Mouse (Mus musculus) forebrain, embryonic 16.5 days (tissue): Measurements from ENCODE around the gene Mtmr12. TPM values are rescaled to one million over a fixed set of nuclear protein-coding genes. Genes with fewer than 3 reads are reported as not detected.

ENCODE experiments used
- ATAC-seq: fragments of 200-750 bp; cut with Nextera tagmentation; 2 replicates; pipeline ENCODE4 v1.8.0; 2017; ENCODE audit warnings: mild to moderate bottlenecking, moderate library complexity
- H3K27ac ChIP-seq: fragments of 300-500 bp; sonication (generic); 2 replicates; pipeline ENCODE4 v1.5.1; 2014; ENCODE audit warnings: low read length, control low read depth
- H3K27me3 ChIP-seq: fragments of 300-500 bp; sonication (generic); replicated peaks from 2 replicates; pipeline ENCODE4 v1.6.1; 2014; ENCODE audit warnings: low read length; ENCODE audit not compliant: control insufficient read depth, insufficient read depth
- H3K36me3 ChIP-seq: fragments of 300-500 bp; sonication (generic); 2 replicates; pipeline ENCODE4 v1.6.1; 2014; ENCODE audit not compliant: control insufficient read depth, insufficient read depth
- H3K4me1 ChIP-seq: fragments of 300-500 bp; sonication (generic); replicated peaks from 2 replicates; pipeline ENCODE4 v1.6.1; 2014; ENCODE audit warnings: low read length; ENCODE audit not compliant: control insufficient read depth, insufficient read depth
- H3K4me2 ChIP-seq: fragments of 300-500 bp; sonication (generic); 2 replicates; pipeline ENCODE4 v1.6.1; 2014; ENCODE audit warnings: mild to moderate bottlenecking, low read length, control low read depth
- H3K4me3 ChIP-seq: fragments of 300-500 bp; sonication (generic); replicated peaks from 2 replicates; pipeline ENCODE4 v1.5.1; 2014; ENCODE audit warnings: mild to moderate bottlenecking, low read length, control low read depth
- H3K9ac ChIP-seq: fragments of 300-500 bp; sonication (generic); replicated peaks from 2 replicates; pipeline ENCODE4 v1.6.1; 2014; ENCODE audit warnings: low read depth, low read length, control low read depth
- H3K9me3 ChIP-seq: fragments of 300-500 bp; sonication (generic); 2 replicates; pipeline ENCODE4 v1.6.1; 2016; ENCODE audit warnings: low read length; ENCODE audit not compliant: control insufficient read depth
- WGBS: fragments of 180-500 bp; shearing (Covaris S2); extraction: QIAGEN DNeasy Blood & Tissue Kit; methylation state at CpG from one replicate; pipeline ENCODE4 v1.1.7; 2014; 5-methylcytosine and 5-hydroxymethylcytosine counted together
- polyA plus RNA-seq: library from polyadenylated mRNA; unstranded; fragments of >200 nt; fragmentation: Nextera tagmentation; extraction: Ambion mirVana; gene quantifications from 2 replicates; pipeline ENCODE4 v1.2.1, GENCODE M21; 2015

Gene Mtmr12
- polyA plus RNA-seq, 1 experiment from 2014 or later, result 10.8 TPM

GRCm38 (mm10) chr15:12243792-12244191, 39.0 kb downstream of the Mtmr12 start:
- no peaks in the 10 kb centered on the region for H3K4me1 ChIP-seq
- H3K27me3 ChIP-seq, result no peaks in the 10 kb centered on the region
- H3K36me3 ChIP-seq, result peaks cover 4% of the 10 kb centered on the region; the same call in 1 of the 2 replicates
- no peak for ATAC-seq
- no peaks in the 10 kb centered on the region for H3K9me3 ChIP-seq
- H3K27ac ChIP-seq, result no peak overlapping the region
- no peak overlapping the region for H3K4me2 ChIP-seq
- 86% methylated on average over 3 of the region's 3 CpGs for WGBS
- no peak overlapping the region for H3K4me3 ChIP-seq
- no peak overlapping the region for H3K9ac ChIP-seq

GRCm38 (mm10) chr15:12245580-12246359, 40.9 kb downstream of the Mtmr12 start:
- H3K9ac ChIP-seq, result no peak overlapping the region
- peaks cover 2% of the 10 kb centered on the region; the same call in 1 of the 2 replicates for H3K36me3 ChIP-seq
- no peak overlapping the region for H3K4me3 ChIP-seq
- H3K9me3 ChIP-seq, result no peaks in the 10 kb centered on the region
- H3K4me2 ChIP-seq, result no peak overlapping the region
- no peaks in the 10 kb centered on the region for H3K4me1 ChIP-seq
- no peaks in the 10 kb centered on the region for H3K27me3 ChIP-seq
- 79% methylated on average over 6 of the region's 6 CpGs for WGBS
- no peak for ATAC-seq
- no peak overlapping the region for H3K27ac ChIP-seq

- no peak for ATAC-seq
- 55% methylated on average over 11 of the region's 11 CpGs for WGBS
- Histone ChIP-seq H3K4me1 (no peaks in the 10 kb centered on the region), H3K27ac (no peak overlapping the region), H3K9me3 (no peaks in the 10 kb centered on the region), H3K9ac (no peak overlapping the region), H3K27me3 (no peaks in the 10 kb centered on the region), H3K36me3 (peaks cover 2% of the 10 kb centered on the region; the same call in 1 of the 2 replicates), H3K4me3 (no peak overlapping the region), H3K4me2 (no peak overlapping the region)
These were observed 41.7 kb downstream of the Mtmr12 start for GRCm38 (mm10) chr15:12246360-12247158.

- peaks cover 6% of the 10 kb centered on the region for H3K36me3 ChIP-seq
- WGBS, result 55% methylated on average over 4 of the region's 4 CpGs
- no peaks in the 10 kb centered on the region for H3K27me3 ChIP-seq
- no peak overlapping the region for H3K4me3 ChIP-seq
- no peak for ATAC-seq
- no peaks in the 10 kb centered on the region for H3K9me3 ChIP-seq
- H3K9ac ChIP-seq, result no peak overlapping the region
- no peak overlapping the region for H3K27ac ChIP-seq
- no peaks in the 10 kb centered on the region for H3K4me1 ChIP-seq
- no peak overlapping the region for H3K4me2 ChIP-seq
These were observed 42.4 kb downstream of the Mtmr12 start for GRCm38 (mm10) chr15:12247159-12247603.

- Histone ChIP-seq H3K4me3 (no peak overlapping the region), H3K4me2 (no peak overlapping the region), H3K9me3 (no peaks in the 10 kb centered on the region), H3K27ac (no peak overlapping the region), H3K4me1 (no peaks in the 10 kb centered on the region), H3K9ac (no peak overlapping the region), H3K27me3 (no peaks in the 10 kb centered on the region), H3K36me3 (peaks cover 9% of the 10 kb centered on the region)
- ATAC-seq, result no peak
- 60% methylated on average over 4 of the region's 4 CpGs for WGBS
These were observed 43.5 kb downstream of the Mtmr12 start for GRCm38 (mm10) chr15:12248279-12248678.

- no peaks in the 10 kb centered on the region for H3K9me3 ChIP-seq
- H3K4me3 ChIP-seq, result no peak overlapping the region
- no peak overlapping the region for H3K4me2 ChIP-seq
- no peaks in the 10 kb centered on the region for H3K4me1 ChIP-seq
- no peak for ATAC-seq
- H3K36me3 ChIP-seq, result peaks cover 7% of the 10 kb centered on the region
- no peaks in the 10 kb centered on the region for H3K27me3 ChIP-seq
- 74% methylated on average over 5 of the region's 5 CpGs for WGBS
- no peak overlapping the region for H3K27ac ChIP-seq
- no peak overlapping the region for H3K9ac ChIP-seq
These were observed 45.5 kb downstream of the Mtmr12 start for GRCm38 (mm10) chr15:12250350-12250749.

- no peak overlapping the region for H3K9ac ChIP-seq
- no peaks in the 10 kb centered on the region for H3K27me3 ChIP-seq
- H3K36me3 ChIP-seq, result peaks cover 7% of the 10 kb centered on the region
- ATAC-seq, result no peak
- 95% methylated on average over 15 of the region's 15 CpGs for WGBS
- no peak overlapping the region for H3K4me3 ChIP-seq
- no peak overlapping the region for H3K4me2 ChIP-seq
- H3K9me3 ChIP-seq, result no peaks in the 10 kb centered on the region
- H3K27ac ChIP-seq, result no peak overlapping the region
- no peaks in the 10 kb centered on the region for H3K4me1 ChIP-seq
These were observed 46.8 kb downstream of the Mtmr12 start for GRCm38 (mm10) chr15:12251416-12252140.

GRCm38 (mm10) chr15:12252141-12252489, 47.3 kb downstream of the Mtmr12 start:
- Histone ChIP-seq H3K9me3 (no peaks in the 10 kb centered on the region), H3K4me3 (no peak overlapping the region), H3K9ac (no peak overlapping the region), H3K4me2 (no peak overlapping the region), H3K27me3 (no peaks in the 10 kb centered on the region), H3K36me3 (peaks cover 7% of the 10 kb centered on the region), H3K27ac (no peak overlapping the region), H3K4me1 (no peaks in the 10 kb centered on the region)
- WGBS, result 96% methylated on average over 2 of the region's 2 CpGs
- ATAC-seq, result no peak
